Mouse (Mus musculus) left cerebral cortex, adult 11 months (tissue): Measurements from ENCODE around the gene Card9.

Experiments
- DNase-seq: peaks from one replicate; pipeline ENCODE4 v3.0.0; 2022; ENCODE audit warnings: low spot score

Gene Card9

DNA sequence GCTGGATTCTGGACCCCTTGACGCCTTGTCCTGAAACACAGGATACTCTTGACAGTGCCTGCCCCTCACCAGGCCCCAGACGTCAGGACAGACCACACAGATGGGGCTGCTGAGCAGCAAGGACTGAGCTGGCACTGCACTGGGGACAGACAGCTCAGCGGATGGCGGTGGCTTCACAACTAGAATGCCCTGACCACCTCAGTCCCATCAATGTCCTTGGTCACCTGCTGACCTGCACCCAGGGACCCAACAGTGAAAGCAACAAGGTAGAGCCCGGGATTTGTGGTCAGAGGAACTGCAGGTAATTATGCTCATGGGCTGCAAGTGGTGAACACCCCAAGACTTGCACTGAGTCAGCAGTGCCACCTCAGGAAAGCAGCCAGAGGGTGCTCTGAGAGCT lies 2.3 kb upstream of the Card9 start:
- no peak for DNase-seq

DNA sequence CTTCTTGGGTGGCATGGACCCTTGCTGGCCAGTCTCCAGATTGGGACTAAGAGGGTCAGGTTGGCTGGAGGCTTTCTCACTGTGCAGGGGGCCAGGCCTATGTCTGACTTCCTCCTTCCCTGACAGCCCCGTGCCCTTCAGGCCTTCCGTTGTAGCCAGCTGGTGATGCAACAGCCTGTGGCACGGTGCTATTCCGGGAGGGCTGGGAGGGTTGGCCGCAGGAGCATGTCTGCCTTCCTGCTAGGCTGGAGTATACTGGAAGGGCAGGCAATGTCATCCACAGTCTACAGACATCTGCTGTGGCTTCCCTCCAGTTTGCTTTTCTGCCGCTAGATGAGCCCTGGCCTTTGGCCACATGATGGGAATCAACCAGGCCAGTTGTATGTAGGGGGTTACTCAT lies 735 bp downstream of the Card9 start:
- no peak for DNase-seq

GRCm38 (mm10) chr2:26358667-26359320 lies 1.9 kb downstream of the Card9 start:
- no peak for DNase-seq

- no peak for DNase-seq
Measured at GRCm38 (mm10) chr2:26357484-26357883, 3.2 kb downstream of the Card9 start.

GRCm38 (mm10) chr2:26356678-26357077 lies 4.0 kb downstream of the Card9 start:
- no peak for DNase-seq

DNA sequence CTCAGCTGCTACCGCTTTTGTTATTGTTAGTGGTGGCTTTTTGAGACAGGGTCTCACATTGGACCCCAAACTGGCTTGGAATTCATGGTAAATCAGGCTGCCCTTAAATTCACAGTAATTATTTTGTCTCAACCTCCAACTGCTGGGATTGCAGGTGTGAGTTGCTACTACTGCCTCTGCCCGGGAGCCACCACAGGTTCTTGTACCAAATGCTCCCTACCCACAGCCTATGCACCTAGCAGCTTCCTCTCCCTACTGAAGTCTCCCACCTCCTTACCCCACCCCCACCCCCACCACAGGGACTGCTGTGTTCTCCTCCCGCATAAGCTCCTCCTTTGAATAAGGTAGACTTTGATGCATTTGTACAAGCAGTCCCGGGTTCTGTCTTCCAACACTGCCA lies 4.5 kb downstream of the Card9 start:
- DNase-seq = no peak

GRCm38 (mm10) chr2:26354401-26354800 lies 6.3 kb downstream of the Card9 start:
- no peak for DNase-seq

- DNase-seq = no peak
Measured at GRCm38 (mm10) chr2:26353066-26353980, 7.4 kb downstream of the Card9 start.

GRCm38 (mm10) chr2:26352291-26352910 lies 8.3 kb downstream of the Card9 start:
- no peak for DNase-seq

- DNase-seq = peak; percentile 89
Measured at GRCm38 (mm10) chr2:26351358-26352290, 9.1 kb downstream of the Card9 start, which contains the start of gene Dnlz. Gene Dnlz, minus strand, starts transcription at chr2:26352110.

GRCm38 (mm10) chr2:26348241-26348640 lies 12.5 kb downstream of the Card9 start:
- no peak for DNase-seq

DNA sequence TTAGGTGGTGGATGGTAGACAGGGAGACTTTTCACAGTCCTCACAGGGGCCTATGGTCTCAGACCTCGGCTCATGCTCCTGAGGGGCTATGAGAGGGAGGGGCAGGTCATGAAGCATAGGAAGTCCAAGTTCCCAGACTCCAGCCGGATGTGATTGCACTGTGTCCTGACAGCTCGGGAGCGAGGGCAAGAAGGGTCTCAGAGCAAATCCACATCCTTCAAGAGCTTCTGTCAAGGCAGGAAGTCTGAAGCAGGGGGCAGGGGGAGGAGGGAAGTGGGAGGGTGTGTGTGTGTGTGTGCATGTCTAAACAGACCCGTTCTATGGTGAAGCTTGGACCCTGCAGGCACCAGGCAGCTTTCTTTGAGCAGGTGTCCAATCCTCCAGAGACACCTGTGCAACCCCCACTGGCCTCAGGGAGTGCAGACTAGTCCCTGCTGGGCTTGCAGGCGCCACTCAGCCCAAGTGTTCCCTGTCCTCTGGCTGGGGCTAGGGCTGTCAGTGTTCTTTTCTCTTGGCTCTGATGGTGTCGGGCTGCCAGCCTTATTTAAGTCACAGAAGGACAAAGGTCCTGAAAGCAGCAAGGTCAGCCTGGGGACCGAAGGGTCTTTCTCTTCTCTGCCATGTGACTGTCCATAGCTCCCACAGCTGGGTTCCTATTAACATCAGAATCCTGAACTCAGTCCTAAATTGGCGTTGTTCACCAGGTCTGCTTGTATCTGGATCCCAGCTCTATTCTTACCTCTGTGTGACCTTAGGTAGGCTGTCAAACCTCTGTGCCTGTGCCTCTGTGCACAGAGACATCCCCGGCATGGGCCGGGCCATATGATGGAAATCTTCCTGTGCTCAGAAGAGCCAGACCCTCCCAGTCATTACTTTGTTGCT lies 17.9 kb downstream of the Card9 start:
- no peak for DNase-seq

DNA sequence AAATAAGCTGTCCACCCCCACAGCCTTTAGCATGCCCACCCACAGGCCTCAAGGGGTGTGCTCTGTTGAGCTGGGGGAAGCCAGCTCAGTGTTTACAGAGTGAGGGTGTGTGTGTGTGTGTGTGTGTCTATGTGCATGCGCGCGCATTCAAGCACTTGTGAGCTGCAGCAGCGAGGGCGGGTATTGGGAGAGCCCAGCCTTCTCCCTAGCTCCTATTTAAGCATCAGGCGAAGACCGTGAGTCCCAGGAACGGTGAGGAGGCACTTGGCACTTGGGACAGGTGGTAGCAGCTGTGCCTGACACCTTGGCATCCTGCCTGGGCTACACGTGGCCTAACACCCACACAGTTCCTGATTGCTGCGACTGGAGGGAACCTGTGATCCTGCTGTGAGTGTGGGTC lies 18.7 kb downstream of the Card9 start:
- DNase-seq = peak; percentile 80

GRCm38 (mm10) chr2:26341510-26341981 lies 19.2 kb downstream of the Card9 start:
- no peak for DNase-seq

DNA sequence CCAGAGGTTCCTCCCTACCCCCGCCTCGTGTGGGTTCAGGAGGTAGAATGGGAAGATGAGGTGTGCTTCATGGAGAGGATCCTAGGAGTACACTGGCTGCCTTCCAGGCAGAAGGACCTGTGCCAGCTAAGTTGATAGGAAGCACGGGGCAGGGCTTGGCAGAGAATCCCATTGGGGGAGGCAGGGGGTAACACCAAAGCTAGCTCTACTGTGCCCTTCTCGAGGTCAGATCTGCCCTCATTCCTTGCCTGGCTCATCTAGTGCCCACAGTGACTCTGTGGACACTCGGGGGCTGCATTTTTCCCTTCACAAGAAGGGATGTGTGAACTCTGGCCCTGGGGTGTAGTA lies 21.5 kb downstream of the Card9 start:
- no peak for DNase-seq

DNA sequence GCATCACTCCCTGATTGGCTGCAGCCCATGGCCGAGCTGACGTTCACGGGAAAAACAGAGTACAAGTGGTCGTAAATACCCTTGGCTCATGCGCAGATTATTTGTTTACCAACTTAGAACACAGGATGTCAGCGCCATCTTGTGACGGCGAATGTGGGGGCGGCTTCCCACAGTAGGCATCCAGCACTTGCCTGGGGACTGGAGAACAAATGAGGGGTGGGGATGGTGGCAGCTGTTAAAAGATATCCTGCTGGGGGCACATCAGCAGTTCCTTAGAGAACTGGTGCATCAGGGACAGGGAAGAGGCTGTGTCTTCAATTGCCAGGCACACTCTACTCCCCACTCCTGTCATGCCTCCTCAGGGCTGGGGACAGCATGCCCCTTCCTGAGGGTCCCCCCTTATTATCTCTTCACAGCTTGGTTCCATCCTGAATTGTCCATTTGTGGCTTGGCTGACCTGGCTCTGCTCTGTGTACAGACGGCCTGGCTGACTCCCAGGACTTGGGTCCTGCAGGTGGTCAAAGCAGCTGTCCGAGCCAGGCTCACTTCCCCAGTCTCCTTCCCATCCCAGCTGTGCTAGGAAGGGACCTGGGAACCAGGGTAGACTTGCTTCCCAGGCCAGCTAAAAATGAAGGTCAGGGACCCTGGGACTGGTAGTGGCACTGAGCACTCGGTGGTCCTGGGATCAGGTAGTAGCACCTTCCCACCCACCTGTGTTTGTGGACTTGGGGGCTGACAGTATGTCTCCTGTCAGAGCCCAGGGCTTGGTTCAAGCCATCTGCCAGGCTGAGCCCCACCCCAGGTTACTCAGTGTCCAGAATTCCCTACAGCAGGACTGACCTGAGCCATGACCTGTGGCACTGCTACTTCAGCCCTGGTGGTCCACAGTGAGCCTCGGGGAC lies 22.2 kb downstream of the Card9 start:
- DNase-seq = no peak

GRCm38 (mm10) chr2:26330702-26331101 lies 30.0 kb downstream of the Card9 start:
- DNase-seq = no peak

GRCm38 (mm10) chr2:26330056-26330468 lies 30.7 kb downstream of the Card9 start:
- no peak for DNase-seq

DNA sequence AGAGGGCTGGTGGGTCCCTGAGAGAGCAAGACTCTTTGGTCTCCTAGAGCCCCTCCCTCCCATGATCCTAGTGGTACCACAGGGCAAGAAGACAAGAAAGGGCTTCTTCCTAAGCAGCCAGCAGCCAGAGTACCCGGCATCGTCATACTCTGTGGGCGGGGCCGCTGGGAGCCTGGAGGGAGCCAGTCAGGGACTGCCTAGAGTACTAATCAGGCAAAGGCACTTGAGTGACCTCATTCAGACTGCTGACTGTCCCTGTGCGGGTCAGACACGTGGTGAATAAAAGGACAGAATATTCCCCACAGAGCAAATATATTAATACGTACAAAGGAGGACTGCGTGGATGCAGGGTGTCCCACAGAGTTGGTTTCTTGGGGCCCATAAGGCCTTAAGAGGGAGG lies 31.3 kb downstream of the Card9 start:
- DNase-seq = no peak

DNA sequence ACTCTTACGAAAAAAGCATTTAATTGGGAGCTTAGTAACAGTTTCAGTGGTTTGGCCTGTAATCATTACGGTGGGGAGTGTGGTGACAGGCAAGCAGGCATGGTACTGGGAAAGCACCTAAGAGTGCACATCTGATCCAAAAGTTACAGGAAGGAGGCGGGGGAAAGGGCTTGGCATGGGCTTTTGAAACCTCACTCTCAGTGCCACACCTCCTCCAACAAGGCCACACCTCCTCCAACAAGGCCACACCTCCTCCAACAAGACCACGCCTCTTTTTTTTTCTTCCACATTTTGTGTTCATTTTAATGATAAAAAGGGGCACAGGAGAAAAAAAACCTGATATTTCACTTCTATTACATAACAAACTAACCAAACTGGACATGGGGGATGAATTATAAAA lies 32.9 kb downstream of the Card9 start:
- DNase-seq = no peak
